Mouse (Mus musculus) thymus, adult 2 months (tissue): ENCODE measurements around the gene Nek11. TPM values are rescaled to one million over a fixed set of nuclear protein-coding genes. Genes with fewer than 3 reads are reported as not detected.
A peak's percentile ranks its signal among the peaks of the same experiment; 100 is the strongest.

Source experiments
- DNase-seq: peaks from one replicate; pipeline ENCODE4 v3.0.0; 2021
- H3K27ac ChIP-seq: fragments of 200-500 bp; 2 replicates; pipeline ENCODE4 v1.5.1; 2012; ENCODE audit warnings: low read length, control low read depth; ENCODE audit not compliant: control insufficient read depth, insufficient read depth
- H3K27me3 ChIP-seq: fragments of 200-500 bp; 2 replicates; pipeline ENCODE4 v1.6.1; 2012; ENCODE audit warnings: mild to moderate bottlenecking, low read length, moderate library complexity, mixed read lengths; ENCODE audit not compliant: control insufficient read depth, insufficient read depth
- H3K36me3 ChIP-seq: fragments of 200-500 bp; 2 replicates; pipeline ENCODE4 v1.6.1; 2012; ENCODE audit warnings: mild to moderate bottlenecking, low read length, moderate library complexity; ENCODE audit not compliant: control insufficient read depth, insufficient read depth
- H3K4me1 ChIP-seq: fragments of 200-500 bp; replicated peaks from 2 replicates; pipeline ENCODE4 v1.6.1; 2012; ENCODE audit warnings: low read length; ENCODE audit not compliant: control insufficient read depth, insufficient read depth
- H3K4me3 ChIP-seq: fragments of 200-500 bp; 2 replicates; pipeline ENCODE4 v1.5.1; 2012; ENCODE audit warnings: mild to moderate bottlenecking, low read length, control low read depth, moderate library complexity; ENCODE audit not compliant: control insufficient read depth, insufficient read depth
- CTCF ChIP-seq: fragments of 200-500 bp; IDR thresholded peaks from 2 replicates; pipeline ENCODE4 v1.5.1; 2012; ENCODE audit warnings: mild to moderate bottlenecking, control low read depth, low read length, moderate library complexity, borderline replicate concordance; ENCODE audit not compliant: control insufficient read depth, poor library complexity, insufficient read depth; ENCODE audit errors: extremely low read depth
- POLR2A ChIP-seq: fragments of 200-500 bp; IDR thresholded peaks from 2 replicates; pipeline ENCODE4 v1.6.1; 2012; ENCODE audit warnings: mild to moderate bottlenecking, low read length, control low read depth, moderate library complexity; ENCODE audit not compliant: control insufficient read depth, poor library complexity, insufficient read depth; ENCODE audit errors: extremely low read depth
- WGBS: fragments of 180-500 bp; shearing (Covaris S2); methylation state at CpG from one replicate; pipeline ENCODE4 v1.1.7; 2018; 5-methylcytosine and 5-hydroxymethylcytosine counted together
- polyA plus RNA-seq: library from polyadenylated mRNA; depleted of rRNA; stranded (reverse); fragments of >200 nt; gene quantifications from 2 replicates; pipeline ENCODE4 v1.2.3, GENCODE M21; 2012

Gene Nek11
- polyA plus RNA-seq, 1 experiment = 0.11 TPM

GRCm38 (mm10) chr9:105200305-105200704, 195.0 kb downstream of the Nek11 start:
- Histone ChIP-seq H3K36me3 (no peaks in the 10 kb centered on the region), H3K27me3 (no peaks in the 10 kb centered on the region), H3K27ac (no peak overlapping the region), H3K4me1 (no peaks in the 10 kb centered on the region), H3K4me3 (no peak overlapping the region)
- no peak for DNase-seq
- 96% methylated on average over 1 of the region's 1 CpGs for WGBS
- no peak for TF ChIP-seq CTCF
- TF ChIP-seq POLR2A = no peak

GRCm38 (mm10) chr9:105186725-105187124, 208.6 kb downstream of the Nek11 start:
- TF ChIP-seq POLR2A = no peak
- no peak for TF ChIP-seq CTCF
- Histone ChIP-seq H3K4me1 (no peaks in the 10 kb centered on the region), H3K4me3 (no peak overlapping the region), H3K36me3 (no peaks in the 10 kb centered on the region), H3K27ac (no peak overlapping the region), H3K27me3 (no peaks in the 10 kb centered on the region)
- WGBS = 28% methylated on average over 3 of the region's 3 CpGs
- no peak for DNase-seq

GRCm38 (mm10) chr9:105182392-105182791, 212.9 kb downstream of the Nek11 start:
- no peaks in the 10 kb centered on the region for H3K36me3 ChIP-seq
- TF ChIP-seq POLR2A (no peak), CTCF (no peak)
- H3K27me3 ChIP-seq = no peaks in the 10 kb centered on the region
- H3K4me3 ChIP-seq = no peak overlapping the region
- no peak for DNase-seq
- 87% methylated on average over 3 of the region's 3 CpGs for WGBS
- no peak overlapping the region for H3K27ac ChIP-seq
- no peaks in the 10 kb centered on the region for H3K4me1 ChIP-seq

GRCm38 (mm10) chr9:105144992-105145391, 250.3 kb downstream of the Nek11 start, which contains the start of gene 1700080E11Rik:
Gene 1700080E11Rik (minus strand): TSS chr9:105145092.
- Histone ChIP-seq H3K27ac (no peak within 1 kb of the TSS), H3K36me3 (no peaks in the 10 kb centered on the region), H3K4me3 (no peak within 1 kb of the TSS), H3K27me3 (no peaks in the 10 kb centered on the region), H3K4me1 (no peaks in the 10 kb centered on the region)
- DNase-seq = no peak
- WGBS = 86% methylated on average over 6 of the region's 6 CpGs
- TF ChIP-seq POLR2A = no peak
- TF ChIP-seq CTCF = no peak

- no peak overlapping the region for H3K4me3 ChIP-seq
- H3K4me1 ChIP-seq = peaks cover 5% of the 10 kb centered on the region
- H3K27me3 ChIP-seq = no peaks in the 10 kb centered on the region
- no peaks in the 10 kb centered on the region for H3K36me3 ChIP-seq
- WGBS = 63% methylated on average over 6 of the region's 6 CpGs
- DNase-seq = no peak
- H3K27ac ChIP-seq = no peak overlapping the region
- TF ChIP-seq CTCF = no peak
- no peak for TF ChIP-seq POLR2A
Measured at GRCm38 (mm10) chr9:105139204-105139603, 256.1 kb downstream of the Nek11 start.

- no peaks in the 10 kb centered on the region for H3K27me3 ChIP-seq
- WGBS = 91% methylated on average over 1 of the region's 1 CpGs
Measured at GRCm38 (mm10) chr9:105136404-105136803, 258.9 kb downstream of the Nek11 start.

GRCm38 (mm10) chr9:105134536-105134935, 260.8 kb downstream of the Nek11 start:
- peak; percentile 30 for DNase-seq
- H3K27me3 ChIP-seq = no peaks in the 10 kb centered on the region
- no peak overlapping the region for H3K4me3 ChIP-seq
- peak overlapping the region; percentile 69 for H3K27ac ChIP-seq
- 28% methylated on average over 5 of the region's 5 CpGs for WGBS
- H3K4me1 ChIP-seq = peaks cover 28% of the 10 kb centered on the region
- TF ChIP-seq CTCF = no peak
- no peak for TF ChIP-seq POLR2A
- H3K36me3 ChIP-seq = no peaks in the 10 kb centered on the region

More at GRCm38 (mm10) chr9:105136404-105136803, 258.9 kb downstream of the Nek11 start:
- H3K36me3 ChIP-seq = no peaks in the 10 kb centered on the region
- H3K4me1 ChIP-seq = peaks cover 15% of the 10 kb centered on the region
- DNase-seq = no peak
- TF ChIP-seq POLR2A (no peak), CTCF (no peak)
- H3K4me3 ChIP-seq = no peak overlapping the region
- no peak overlapping the region for H3K27ac ChIP-seq
